Mouse (Mus musculus): ENCODE data around the gene Wdfy1. TPM values are rescaled to one million over a fixed set of nuclear protein-coding genes. Genes with fewer than 3 reads are reported as not detected.

Gene Wdfy1
- total RNA-seq, 2 experiments from 2014 or later = 56.1 to 59.6 TPM

GRCm38 (mm10) chr1:79713081-79713480, 62.9 kb downstream of the Wdfy1 start:
- DNase-seq = no peak
- intact Hi-C loops (cut with DNase I) = no loop called here

GRCm38 (mm10) chr1:79711147-79712126, 64.5 kb downstream of the Wdfy1 start:
- no peak for DNase-seq
- intact Hi-C loops (cut with DNase I) = no loop called here

- DNase-seq = no peak
- intact Hi-C loops (cut with DNase I) = no loop called here
Observed at GRCm38 (mm10) chr1:79710678-79711077, 65.3 kb downstream of the Wdfy1 start.

- intact Hi-C loops (cut with DNase I) = no loop called here
- DNase-seq = no peak
Observed at GRCm38 (mm10) chr1:79710216-79710615, 65.7 kb downstream of the Wdfy1 start.

- no peak for DNase-seq
Observed at GRCm38 (mm10) chr1:79707383-79707782, 68.6 kb downstream of the Wdfy1 start.

GRCm38 (mm10) chr1:79706707-79707106, 69.2 kb downstream of the Wdfy1 start:
- intact Hi-C loops (cut with DNase I) = no loop called here
- no peak for DNase-seq

More at GRCm38 (mm10) chr1:79707383-79707782, 68.6 kb downstream of the Wdfy1 start:
- intact Hi-C loops (cut with DNase I) = no loop called here

GRCm38 (mm10) chr1:79704672-79705071, 71.3 kb downstream of the Wdfy1 start:
- intact Hi-C loops (cut with DNase I) = no loop called here
- no peak for DNase-seq

- DNase-seq = no peak
- intact Hi-C loops (cut with DNase I) = no loop called here
Observed at GRCm38 (mm10) chr1:79703520-79703919, 72.4 kb downstream of the Wdfy1 start.

GRCm38 (mm10) chr1:79698506-79698905, 77.4 kb downstream of the Wdfy1 start:
- intact Hi-C loops (cut with DNase I) = no loop called here
- DNase-seq = no peak

- peak; percentile 54 for DNase-seq
- intact Hi-C loops (cut with DNase I) = no loop called here
Observed at GRCm38 (mm10) chr1:79697382-79697781, 78.6 kb downstream of the Wdfy1 start.

GRCm38 (mm10) chr1:79696933-79697332, 79.0 kb downstream of the Wdfy1 start:
- intact Hi-C loops (cut with DNase I) = no loop called here
- DNase-seq = no peak

GRCm38 (mm10) chr1:79692482-79692881, 83.5 kb downstream of the Wdfy1 start:
- intact Hi-C loops (cut with DNase I) = no loop called here
- DNase-seq = no peak

GRCm38 (mm10) chr1:79687254-79687653, 88.7 kb downstream of the Wdfy1 start:
- intact Hi-C loops (cut with DNase I) = no loop called here
- DNase-seq = no peak

- intact Hi-C loops (cut with DNase I) = no loop called here
- DNase-seq = no peak
Observed at GRCm38 (mm10) chr1:79684027-79684426, 91.9 kb downstream of the Wdfy1 start.

GRCm38 (mm10) chr1:79682936-79683335, 93.0 kb downstream of the Wdfy1 start:
- no peak for DNase-seq
- intact Hi-C loops (cut with DNase I) = no loop called here

- intact Hi-C loops (cut with DNase I) = no loop called here
- no peak for DNase-seq
Observed at GRCm38 (mm10) chr1:79680777-79681176, 95.2 kb downstream of the Wdfy1 start.

- no peak for DNase-seq
- intact Hi-C loops (cut with DNase I) = no loop called here
Observed at GRCm38 (mm10) chr1:79678117-79678684, 97.7 kb downstream of the Wdfy1 start.

- DNase-seq = no peak
- intact Hi-C loops (cut with DNase I) = no loop called here
Observed at GRCm38 (mm10) chr1:79675716-79676115, 100.2 kb downstream of the Wdfy1 start.

- intact Hi-C loops (cut with DNase I) = no loop called here
- peak; percentile 54 for DNase-seq
Observed at GRCm38 (mm10) chr1:79671543-79672337, 104.2 kb downstream of the Wdfy1 start, which contains the start of gene Ap1s3. Gene Ap1s3 (minus strand): TSS chr1:79671972.

- no peak for DNase-seq
- intact Hi-C loops (cut with DNase I) = no loop called here
Observed at GRCm38 (mm10) chr1:79671196-79671542, 104.8 kb downstream of the Wdfy1 start.

- no peak for DNase-seq
- intact Hi-C loops (cut with DNase I) = no loop called here
Observed at GRCm38 (mm10) chr1:79669419-79669974, 106.4 kb downstream of the Wdfy1 start.
